Mouse (Mus musculus) embryo, embryonic 9.5 days (tissue): ENCODE measurements around the gene Dnajc1.

Experiments used
- DNase-seq: peaks from one replicate; pipeline ENCODE4 v3.0.0-alpha.2; 2017; ENCODE audit errors: extremely low spot score

Gene Dnajc1

GRCm38 (mm10) chr2:18392331-18393021 lies at the start of gene Dnajc1:
Dnajc1 (minus strand) TSS chr2:18392830.
- DNase-seq, result peak; percentile 96

GRCm38 (mm10) chr2:18441871-18442270 lies 49.2 kb upstream of the Dnajc1 start:
- DNase-seq, result peak; percentile 13

GRCm38 (mm10) chr2:18415242-18415641 lies 22.6 kb upstream of the Dnajc1 start:
- DNase-seq, result no peak

GRCm38 (mm10) chr2:18403679-18404078 lies 11.0 kb upstream of the Dnajc1 start:
- no peak for DNase-seq

- DNase-seq, result no peak
These were observed 9.1 kb upstream of the Dnajc1 start for GRCm38 (mm10) chr2:18401771-18402170.

- no peak for DNase-seq
These were observed 441 bp upstream of the Dnajc1 start for GRCm38 (mm10) chr2:18393022-18393519.

GRCm38 (mm10) chr2:18391861-18392260 lies 769 bp downstream of the Dnajc1 start:
- DNase-seq, result no peak

- DNase-seq, result no peak
These were observed 3.0 kb downstream of the Dnajc1 start for GRCm38 (mm10) chr2:18389631-18390030.

GRCm38 (mm10) chr2:18381662-18382061 lies 11.0 kb downstream of the Dnajc1 start:
- no peak for DNase-seq

- DNase-seq, result no peak
These were observed 20.0 kb downstream of the Dnajc1 start for GRCm38 (mm10) chr2:18372400-18373182.

- peak; percentile 24 for DNase-seq
These were observed 21.7 kb downstream of the Dnajc1 start for GRCm38 (mm10) chr2:18370794-18371498.

- no peak for DNase-seq
These were observed 28.2 kb downstream of the Dnajc1 start for GRCm38 (mm10) chr2:18364402-18364801.

- no peak for DNase-seq
These were observed 37.3 kb downstream of the Dnajc1 start for GRCm38 (mm10) chr2:18355293-18355692.

- no peak for DNase-seq
These were observed 40.0 kb downstream of the Dnajc1 start for GRCm38 (mm10) chr2:18352620-18353019.

- DNase-seq, result peak; percentile 8
These were observed 49.2 kb downstream of the Dnajc1 start for GRCm38 (mm10) chr2:18343464-18343863.

GRCm38 (mm10) chr2:18318671-18319070 lies 74.0 kb downstream of the Dnajc1 start:
- DNase-seq, result no peak

GRCm38 (mm10) chr2:18317503-18318281 lies 74.9 kb downstream of the Dnajc1 start:
- DNase-seq, result no peak

GRCm38 (mm10) chr2:18316909-18317308 lies 75.7 kb downstream of the Dnajc1 start:
- peak; percentile 32 for DNase-seq

GRCm38 (mm10) chr2:18310261-18311104 lies 82.1 kb downstream of the Dnajc1 start:
- no peak for DNase-seq

- DNase-seq, result no peak
These were observed 85.0 kb downstream of the Dnajc1 start for GRCm38 (mm10) chr2:18307440-18308305.
